Mouse (Mus musculus) neural tube, embryonic 15.5 days (tissue): ENCODE measurements around the gene Dnajb3. TPM values are rescaled to one million over a fixed set of nuclear protein-coding genes. Genes with fewer than 3 reads are reported as not detected.
"Not testable (repeated sequence)": the region's sequence is repeated elsewhere in the genome, so short reads cannot be mapped to it uniquely, and the experiment has no call there.

Source experiments
- ATAC-seq: fragments of 200-750 bp; cut with Nextera tagmentation; 2 replicates; pipeline ENCODE4 v1.8.0; 2017; ENCODE audit warnings: mild to moderate bottlenecking, moderate TSS enrichment, moderate library complexity; ENCODE audit not compliant: low FRiP score
- H3K27ac ChIP-seq: fragments of 300-500 bp; sonication (generic); replicated peaks from 2 replicates; pipeline ENCODE4 v1.5.1; 2015; ENCODE audit warnings: mild to moderate bottlenecking, inconsistent platforms
- H3K27me3 ChIP-seq: fragments of 300-500 bp; sonication (generic); replicated peaks from 2 replicates; pipeline ENCODE4 v1.6.1; 2015; ENCODE audit warnings: inconsistent platforms
- H3K36me3 ChIP-seq: fragments of 300-500 bp; sonication (generic); 2 replicates; pipeline ENCODE4 v1.6.1; 2015; ENCODE audit warnings: inconsistent platforms
- H3K4me1 ChIP-seq: fragments of 300-500 bp; sonication (generic); 2 replicates; pipeline ENCODE4 v1.6.1; 2015; ENCODE audit warnings: inconsistent platforms
- H3K4me2 ChIP-seq: fragments of 300-500 bp; sonication (generic); 2 replicates; pipeline ENCODE4 v1.6.1; 2015; ENCODE audit warnings: inconsistent platforms, mild to moderate bottlenecking, moderate library complexity
- H3K4me3 ChIP-seq: fragments of 300-500 bp; sonication (generic); replicated peaks from 2 replicates; pipeline ENCODE4 v1.5.1; 2015; ENCODE audit warnings: mild to moderate bottlenecking, inconsistent platforms
- H3K9ac ChIP-seq: fragments of 300-500 bp; sonication (generic); replicated peaks from 2 replicates; pipeline ENCODE4 v1.6.1; 2015; ENCODE audit warnings: mild to moderate bottlenecking, inconsistent platforms
- H3K9me3 ChIP-seq: fragments of 300-500 bp; sonication (generic); replicated peaks from 2 replicates; pipeline ENCODE4 v1.6.1; 2016; ENCODE audit warnings: inconsistent platforms
- whole genome bisulfite sequencing: fragments of 180-500 bp; shearing (Covaris S2); methylation state at CpG from one replicate; pipeline ENCODE4 v1.1.7; 2015; ENCODE audit warnings: mixed read lengths; 5-methylcytosine and 5-hydroxymethylcytosine counted together
- polyA plus RNA-seq: library from polyadenylated mRNA; unstranded; fragments of >200 nt; fragmentation: Nextera tagmentation; extraction: Ambion mirVana; gene quantifications from 2 replicates; pipeline ENCODE4 v1.2.1, GENCODE M21; 2015

Gene Dnajb3
- polyA plus RNA-seq, 1 experiment from 2014 or later = 13.7 TPM

- no peak overlapping the region for H3K9ac ChIP-seq
- no peak overlapping the region for H3K4me2 ChIP-seq
- ATAC-seq = no peak
- no peak overlapping the region for H3K27ac ChIP-seq
- no peaks in the 10 kb centered on the region for H3K36me3 ChIP-seq
- 80% methylated on average over 6 of the region's 6 CpGs for WGBS
- no peaks in the 10 kb centered on the region for H3K4me1 ChIP-seq
- peaks cover 97% of the 10 kb centered on the region for H3K9me3 ChIP-seq
- H3K27me3 ChIP-seq = no peaks in the 10 kb centered on the region
- H3K4me3 ChIP-seq = no peak overlapping the region
Measured at GRCm38 (mm10) chr1:88230981-88231802, 25.6 kb upstream of the Dnajb3 start.

GRCm38 (mm10) chr1:88230421-88230820, 24.8 kb upstream of the Dnajb3 start:
- Histone ChIP-seq H3K9ac (no peak overlapping the region), H3K4me2 (no peak overlapping the region), H3K27me3 (no peaks in the 10 kb centered on the region), H3K9me3 (peaks cover 98% of the 10 kb centered on the region), H3K4me3 (no peak overlapping the region), H3K27ac (no peak overlapping the region), H3K4me1 (no peaks in the 10 kb centered on the region), H3K36me3 (no peaks in the 10 kb centered on the region)
- 73% methylated on average over 7 of the region's 7 CpGs for WGBS
- no peak for ATAC-seq

- no peak for ATAC-seq
- no peak overlapping the region for H3K9ac ChIP-seq
- no peak overlapping the region for H3K27ac ChIP-seq
- H3K4me1 ChIP-seq = no peaks in the 10 kb centered on the region
- WGBS = 88% methylated on average over 5 of the region's 5 CpGs
- H3K4me2 ChIP-seq = no peak overlapping the region
- no peak overlapping the region for H3K4me3 ChIP-seq
- peaks cover 95% of the 10 kb centered on the region for H3K9me3 ChIP-seq
- H3K36me3 ChIP-seq = no peaks in the 10 kb centered on the region
- no peaks in the 10 kb centered on the region for H3K27me3 ChIP-seq
Measured at GRCm38 (mm10) chr1:88229986-88230385, 24.4 kb upstream of the Dnajb3 start.

GRCm38 (mm10) chr1:88229566-88229965, 24.0 kb upstream of the Dnajb3 start:
- H3K4me3 ChIP-seq = no peak overlapping the region
- H3K4me2 ChIP-seq = no peak overlapping the region
- ATAC-seq = no peak
- H3K36me3 ChIP-seq = no peaks in the 10 kb centered on the region
- H3K4me1 ChIP-seq = no peaks in the 10 kb centered on the region
- no peaks in the 10 kb centered on the region for H3K27me3 ChIP-seq
- WGBS = 83% methylated on average over 3 of the region's 3 CpGs
- H3K9me3 ChIP-seq = peaks cover 91% of the 10 kb centered on the region
- no peak overlapping the region for H3K27ac ChIP-seq
- no peak overlapping the region for H3K9ac ChIP-seq

GRCm38 (mm10) chr1:88228121-88228520, 22.5 kb upstream of the Dnajb3 start:
- Histone ChIP-seq H3K36me3 (no peaks in the 10 kb centered on the region), H3K4me3 (no peak overlapping the region), H3K9me3 (peaks cover 78% of the 10 kb centered on the region), H3K4me2 (no peak overlapping the region), H3K27me3 (no peaks in the 10 kb centered on the region), H3K9ac (no peak overlapping the region), H3K27ac (no peak overlapping the region), H3K4me1 (no peaks in the 10 kb centered on the region)
- 72% methylated on average over 7 of the region's 7 CpGs for WGBS
- no peak for ATAC-seq

- H3K9me3 ChIP-seq = peaks cover 72% of the 10 kb centered on the region
- 61% methylated on average over 2 of the region's 2 CpGs for WGBS
- no peaks in the 10 kb centered on the region for H3K4me1 ChIP-seq
- H3K27ac ChIP-seq = no peak overlapping the region
- H3K36me3 ChIP-seq = no peaks in the 10 kb centered on the region
- no peak overlapping the region for H3K4me3 ChIP-seq
- no peak overlapping the region for H3K4me2 ChIP-seq
- no peak for ATAC-seq
- H3K27me3 ChIP-seq = no peaks in the 10 kb centered on the region
- H3K9ac ChIP-seq = no peak overlapping the region
Measured at GRCm38 (mm10) chr1:88227482-88227881, 21.9 kb upstream of the Dnajb3 start.

- Histone ChIP-seq H3K9ac (no peak within 1 kb of the TSS), H3K36me3 (no peaks in the 10 kb centered on the region), H3K4me2 (no peak within 1 kb of the TSS), H3K27ac (no peak within 1 kb of the TSS), H3K4me3 (no peak within 1 kb of the TSS), H3K27me3 (no peaks in the 10 kb centered on the region), H3K4me1 (no peaks in the 10 kb centered on the region), H3K9me3 (peaks cover 70% of the 10 kb centered on the region)
- no peak for ATAC-seq
- 59% methylated on average over 5 of the region's 5 CpGs for WGBS
Measured at GRCm38 (mm10) chr1:88226670-88227379, 21.2 kb upstream of the Dnajb3 start, which contains the start of gene Mroh2a. TSS of gene Mroh2a (plus strand) at chr1:88226986.

- Histone ChIP-seq H3K27me3 (no peaks in the 10 kb centered on the region), H3K4me3 (no peak overlapping the region), H3K27ac (no peak overlapping the region), H3K9me3 (peaks cover 59% of the 10 kb centered on the region), H3K9ac (no peak overlapping the region), H3K4me1 (no peaks in the 10 kb centered on the region), H3K36me3 (no peaks in the 10 kb centered on the region), H3K4me2 (no peak overlapping the region)
- ATAC-seq = no peak
Measured at GRCm38 (mm10) chr1:88225741-88226140, 20.2 kb upstream of the Dnajb3 start.

GRCm38 (mm10) chr1:88225301-88225700, 19.7 kb upstream of the Dnajb3 start:
- not testable (repeated sequence) for H3K27me3 ChIP-seq, H3K36me3 ChIP-seq, H3K9ac ChIP-seq, ATAC-seq, H3K4me1 ChIP-seq, H3K4me2 ChIP-seq, H3K27ac ChIP-seq, H3K4me3 ChIP-seq
- 41% methylated on average over 2 of the region's 2 CpGs for WGBS
- H3K9me3 ChIP-seq = peaks cover 55% of the 10 kb centered on the region

- Histone ChIP-seq H3K27me3 (no peaks in the 10 kb centered on the region), H3K9ac (no peak overlapping the region), H3K27ac (no peak overlapping the region), H3K36me3 (no peaks in the 10 kb centered on the region), H3K9me3 (peaks cover 44% of the 10 kb centered on the region), H3K4me1 (no peaks in the 10 kb centered on the region), H3K4me2 (no peak overlapping the region), H3K4me3 (no peak overlapping the region)
- no peak for ATAC-seq
- whole genome bisulfite sequencing = 70% methylated on average over 2 of the region's 2 CpGs
Measured at GRCm38 (mm10) chr1:88224029-88224776, 18.6 kb upstream of the Dnajb3 start.

GRCm38 (mm10) chr1:88223591-88223990, 18.0 kb upstream of the Dnajb3 start:
- no peaks in the 10 kb centered on the region for H3K36me3 ChIP-seq
- no peaks in the 10 kb centered on the region for H3K27me3 ChIP-seq
- H3K9me3 ChIP-seq = peaks cover 38% of the 10 kb centered on the region
- no peak overlapping the region for H3K4me3 ChIP-seq
- H3K27ac ChIP-seq = no peak overlapping the region
- H3K4me2 ChIP-seq = no peak overlapping the region
- no peak overlapping the region for H3K9ac ChIP-seq
- H3K4me1 ChIP-seq = no peaks in the 10 kb centered on the region
- no peak for ATAC-seq
- WGBS = 58% methylated on average over 1 of the region's 1 CpGs
